Mouse (Mus musculus) lung, postnatal 14 days (tissue): ENCODE data around the gene Mpg.

ENCODE experiments used
- DNase-seq: peaks from one replicate; pipeline ENCODE4 v3.0.0; 2021

Mpg gene

GRCm38 (mm10) chr11:32265117-32265738, 38.9 kb downstream of the Mpg start:
- no peak for DNase-seq

- no peak for DNase-seq
Measured at GRCm38 (mm10) chr11:32266194-32266593, 39.9 kb downstream of the Mpg start.

GRCm38 (mm10) chr11:32266776-32267175, 40.5 kb downstream of the Mpg start:
- no peak for DNase-seq

- peak; percentile 97 for DNase-seq
Measured at GRCm38 (mm10) chr11:32267188-32267884, 41.0 kb downstream of the Mpg start, which contains the start of gene Nprl3. Gene Nprl3 (minus strand): TSS chr11:32267707.

- no peak for DNase-seq
Measured at GRCm38 (mm10) chr11:32267964-32268363, 41.7 kb downstream of the Mpg start.

- no peak for DNase-seq
Measured at GRCm38 (mm10) chr11:32268952-32269351, 42.6 kb downstream of the Mpg start.

GRCm38 (mm10) chr11:32271178-32271577, 44.9 kb downstream of the Mpg start:
- DNase-seq = no peak

GRCm38 (mm10) chr11:32276347-32276746, 50.0 kb downstream of the Mpg start, which contains the start of gene Hba-x:
Gene Hba-x (plus strand): TSS chr11:32276400.
- no peak for DNase-seq

GRCm38 (mm10) chr11:32277736-32278457, 51.6 kb downstream of the Mpg start:
- DNase-seq = no peak

GRCm38 (mm10) chr11:32278458-32278957, 52.2 kb downstream of the Mpg start:
- DNase-seq = no peak

GRCm38 (mm10) chr11:32280646-32281045, 54.3 kb downstream of the Mpg start:
- DNase-seq = no peak

GRCm38 (mm10) chr11:32281416-32282144, 55.3 kb downstream of the Mpg start:
- no peak for DNase-seq
